Mouse (Mus musculus) spleen, adult 2 months (tissue): ENCODE measurements at regions not wholly inside any gene's neighbourhood (a gene's known extent, or its start where the extent isn't known, plus 50 kb on each side); places are given as distances from the start of the nearest gene placed in this dataset.

ENCODE experiments used
- CTCF ChIP-seq: fragments of 200-500 bp; IDR thresholded peaks from 2 replicates; pipeline ENCODE4 v1.5.1; 2011; ENCODE audit warnings: mild to moderate bottlenecking, inconsistent platforms; ENCODE audit not compliant: insufficient read depth, insufficient read length, insufficient replicate concordance; ENCODE audit errors: extremely low read depth
- POLR2A ChIP-seq: fragments of 200-500 bp; IDR thresholded peaks from 2 replicates; pipeline ENCODE4 v1.6.1; 2011; ENCODE audit warnings: low read depth, low read length, inconsistent platforms

DNA sequence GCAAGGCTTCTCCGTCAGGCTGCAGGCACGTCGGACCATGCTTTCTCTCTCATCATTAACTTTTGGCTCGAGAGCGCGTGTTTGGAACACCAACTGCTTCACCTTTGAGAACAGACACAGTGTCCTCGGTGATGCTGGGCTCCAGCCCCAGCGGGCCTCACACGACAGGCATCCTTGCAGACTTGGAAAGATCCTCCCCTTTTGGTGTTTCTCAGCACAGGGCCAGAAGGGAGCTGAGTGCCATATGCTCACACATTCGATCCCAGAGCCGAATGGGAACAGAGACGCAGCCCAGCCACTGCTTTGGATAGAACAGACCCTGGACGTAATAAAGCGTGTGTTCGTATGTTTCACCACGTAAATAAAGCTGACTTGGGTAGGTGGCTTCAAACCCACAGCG, 389.1 kb downstream of the Vrk1 start:
- TF ChIP-seq CTCF (no peak), POLR2A (no peak)
